Mouse (Mus musculus): ENCODE results near the gene Tpcn2. TPM values are rescaled to one million over a fixed set of nuclear protein-coding genes. Genes with fewer than 3 reads are reported as not detected.
A peak's percentile ranks its signal among the peaks of the same experiment; 100 is the strongest.

The Tpcn2 gene
- polyA plus RNA-seq, 1 experiment from 2014 or later = 2.1 TPM

DNA sequence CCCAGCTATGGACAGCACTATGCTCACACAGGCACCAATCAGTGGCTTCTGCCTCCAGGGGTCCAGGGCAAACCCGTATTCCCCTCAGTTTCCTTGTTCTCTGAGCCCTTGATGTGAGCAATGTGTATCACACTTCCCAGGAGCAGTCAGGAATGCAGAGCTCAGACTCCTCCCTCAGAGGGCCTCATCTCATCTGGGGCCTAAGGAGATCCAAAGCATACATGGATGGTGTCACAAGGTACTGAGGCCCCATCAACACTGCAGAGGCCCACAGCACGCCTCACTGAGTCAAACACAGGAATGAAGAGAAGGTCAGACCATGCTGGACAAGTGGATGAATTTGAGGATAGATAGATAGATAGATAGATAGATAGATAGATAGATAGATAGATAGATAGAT is 8.9 kb upstream of the Tpcn2 start:
- H3K36me3 ChIP-seq (ENCODE audit: control insufficient read depth, insufficient read depth, low read length) = no peaks in the 10 kb centered on the region
- H3K9ac ChIP-seq (ENCODE audit: low read depth, low read length) = no peak overlapping the region
- no peaks in the 10 kb centered on the region for H3K9me3 ChIP-seq (replicated peaks; ENCODE audit: control insufficient read depth, low read length)
- H3K27ac ChIP-seq (ENCODE audit: low read depth, low read length) = no peak overlapping the region
- ATAC-seq (replicated peaks; ENCODE audit: insufficient number of reproducible peaks, low FRiP score, low TSS enrichment) = no peak
- WGBS (ENCODE audit: insufficient replicate concordance) = 48% methylated on average over 2 of the region's 2 CpGs
- H3K27me3 ChIP-seq (ENCODE audit: control insufficient read depth, insufficient read depth, low read length) = no peaks in the 10 kb centered on the region
- no peak overlapping the region for H3K4me3 ChIP-seq (ENCODE audit: low read depth, low read length)
- H3K4me2 ChIP-seq = no peak overlapping the region
- no peaks in the 10 kb centered on the region; the same call in 1 of the 2 replicates for H3K4me1 ChIP-seq (ENCODE audit: control insufficient read depth, insufficient read depth, low read length)

DNA sequence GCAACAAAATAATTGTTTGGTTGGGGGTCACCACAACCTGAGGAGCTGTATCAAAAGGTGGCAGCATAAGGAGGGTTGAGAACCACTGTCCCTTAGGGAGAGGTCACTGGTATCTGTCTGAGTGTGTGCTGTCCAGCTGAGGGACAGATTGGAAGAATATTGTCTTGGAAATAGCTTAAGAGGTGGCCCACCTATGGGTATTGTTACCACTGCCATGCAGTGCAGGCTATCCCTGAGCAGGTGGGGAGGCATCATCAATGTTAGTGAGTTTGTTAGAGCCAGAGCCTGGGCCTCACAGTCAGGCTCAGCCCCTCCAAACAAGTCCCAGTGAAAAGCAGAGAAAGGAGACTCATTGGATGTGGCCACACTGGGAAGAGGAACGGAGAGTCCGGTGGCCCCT is 8.0 kb upstream of the Tpcn2 start:
- H3K4me2 ChIP-seq = no peak overlapping the region
- H3K36me3 ChIP-seq (ENCODE audit: control insufficient read depth, insufficient read depth, low read length) = no peaks in the 10 kb centered on the region
- no peaks in the 10 kb centered on the region for H3K9me3 ChIP-seq (replicated peaks; ENCODE audit: control insufficient read depth, low read length)
- no peaks in the 10 kb centered on the region; the same call in 1 of the 2 replicates for H3K4me1 ChIP-seq (ENCODE audit: control insufficient read depth, insufficient read depth, low read length)
- no peaks in the 10 kb centered on the region for H3K27me3 ChIP-seq (ENCODE audit: control insufficient read depth, insufficient read depth, low read length)
- no peak overlapping the region for H3K4me3 ChIP-seq (ENCODE audit: low read depth, low read length)
- 87% methylated on average over 2 of the region's 2 CpGs for WGBS (ENCODE audit: insufficient replicate concordance)
- no peak for ATAC-seq (replicated peaks; ENCODE audit: insufficient number of reproducible peaks, low FRiP score, low TSS enrichment)
- no peak overlapping the region for H3K27ac ChIP-seq (ENCODE audit: low read depth, low read length)
- H3K9ac ChIP-seq (ENCODE audit: low read depth, low read length) = no peak overlapping the region

DNA sequence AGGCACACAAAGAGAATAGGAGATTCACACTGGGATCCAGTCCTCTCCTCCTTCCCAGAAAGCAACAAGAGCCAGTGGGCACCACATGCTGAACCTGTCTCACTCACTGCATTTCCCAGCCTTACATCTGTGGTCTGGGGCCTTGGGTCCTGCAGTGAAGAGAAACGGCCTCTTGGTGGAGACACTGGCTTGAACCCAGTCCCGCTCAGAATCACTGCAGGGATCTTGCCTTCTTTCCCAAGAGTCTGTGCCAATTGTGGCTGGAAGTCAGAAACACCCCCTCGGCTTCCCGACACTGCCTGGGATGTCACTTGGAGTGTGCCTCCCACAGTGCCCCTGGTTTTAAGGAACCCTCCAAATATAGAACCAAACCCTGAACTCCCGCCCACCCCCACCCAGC is 5.5 kb upstream of the Tpcn2 start:
- ATAC-seq (replicated peaks; ENCODE audit: insufficient number of reproducible peaks, low FRiP score, low TSS enrichment) = no peak
- WGBS (ENCODE audit: insufficient replicate concordance) = 24% methylated on average over 5 of the region's 5 CpGs

DNA sequence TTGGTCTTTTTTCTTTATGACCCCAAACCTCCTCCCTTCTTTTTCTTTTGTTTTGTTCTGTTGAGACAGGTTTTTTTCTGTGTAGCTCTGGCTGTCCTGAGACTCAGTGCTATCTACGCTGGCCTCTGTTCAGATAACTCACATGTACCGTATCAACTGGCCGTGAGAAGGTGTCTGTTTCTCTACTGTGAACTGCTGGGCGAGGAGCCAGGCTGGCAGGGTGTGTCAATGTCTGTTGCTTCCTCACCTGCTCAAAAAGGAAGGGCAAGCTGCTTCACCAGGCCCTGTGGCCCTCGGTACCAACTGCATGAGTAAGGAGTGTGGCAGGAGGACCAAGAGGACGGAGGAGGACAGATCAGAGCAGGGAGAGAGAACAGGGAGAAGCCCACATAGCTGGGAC is 3.6 kb upstream of the Tpcn2 start:
- Histone ChIP-seq H3K27ac (ENCODE audit: low read depth, low read length) (no peak overlapping the region), H3K27me3 (ENCODE audit: control insufficient read depth, insufficient read depth, low read length) (no peaks in the 10 kb centered on the region), H3K4me1 (ENCODE audit: control insufficient read depth, insufficient read depth, low read length) (peaks cover 8% of the 10 kb centered on the region), H3K9me3 (replicated peaks; ENCODE audit: control insufficient read depth, low read length) (no peaks in the 10 kb centered on the region), H3K4me3 (ENCODE audit: low read depth, low read length) (no peak overlapping the region), H3K9ac (ENCODE audit: low read depth, low read length) (no peak overlapping the region), H3K36me3 (ENCODE audit: control insufficient read depth, insufficient read depth, low read length) (no peaks in the 10 kb centered on the region), H3K4me2 (no peak overlapping the region)
- WGBS (ENCODE audit: insufficient replicate concordance) = 55% methylated on average over 6 of the region's 6 CpGs
- ATAC-seq (replicated peaks; ENCODE audit: insufficient number of reproducible peaks, low FRiP score, low TSS enrichment) = no peak

More for the DNA sequence above, 5.5 kb upstream of the Tpcn2 start:
- H3K36me3 ChIP-seq (ENCODE audit: control insufficient read depth, insufficient read depth, low read length) = no peaks in the 10 kb centered on the region
- no peaks in the 10 kb centered on the region for H3K9me3 ChIP-seq (replicated peaks; ENCODE audit: control insufficient read depth, low read length)
- no peak overlapping the region for H3K27ac ChIP-seq (ENCODE audit: low read depth, low read length)
- no peak overlapping the region for H3K4me3 ChIP-seq (ENCODE audit: low read depth, low read length)
- no peaks in the 10 kb centered on the region for H3K27me3 ChIP-seq (ENCODE audit: control insufficient read depth, insufficient read depth, low read length)
- no peak overlapping the region for H3K4me2 ChIP-seq
- H3K4me1 ChIP-seq (ENCODE audit: control insufficient read depth, insufficient read depth, low read length) = no peaks in the 10 kb centered on the region; the same call in 1 of the 2 replicates
- no peak overlapping the region for H3K9ac ChIP-seq (ENCODE audit: low read depth, low read length)

DNA sequence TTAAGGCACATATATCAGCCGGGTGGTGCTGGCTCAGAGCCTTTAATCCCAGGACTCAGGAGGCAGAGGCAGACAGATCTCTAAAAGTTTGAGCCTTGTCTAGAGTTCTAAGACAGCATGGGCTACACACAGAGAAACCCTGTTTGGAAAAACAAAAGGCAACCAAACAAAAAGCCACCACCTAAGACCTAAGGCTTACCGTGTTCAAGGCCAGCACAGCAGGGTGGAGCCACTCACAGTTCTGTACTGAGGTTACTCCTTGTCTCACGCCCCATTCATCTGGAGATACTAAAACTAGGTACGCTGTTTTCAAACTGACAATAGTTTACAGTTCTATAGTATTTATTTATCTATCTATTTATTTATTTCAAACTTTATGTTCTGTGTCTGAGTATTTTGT is 1.7 kb upstream of the Tpcn2 start:
- Histone ChIP-seq H3K9ac (ENCODE audit: low read depth, low read length) (no peak overlapping the region), H3K9me3 (replicated peaks; ENCODE audit: control insufficient read depth, low read length) (no peaks in the 10 kb centered on the region), H3K4me3 (ENCODE audit: low read depth, low read length) (no peak overlapping the region), H3K27me3 (ENCODE audit: control insufficient read depth, insufficient read depth, low read length) (no peaks in the 10 kb centered on the region), H3K27ac (ENCODE audit: low read depth, low read length) (no peak overlapping the region), H3K4me2 (no peak overlapping the region), H3K36me3 (ENCODE audit: control insufficient read depth, insufficient read depth, low read length) (no peaks in the 10 kb centered on the region), H3K4me1 (ENCODE audit: control insufficient read depth, insufficient read depth, low read length) (peaks cover 11% of the 10 kb centered on the region)
- no peak for ATAC-seq (replicated peaks; ENCODE audit: insufficient number of reproducible peaks, low FRiP score, low TSS enrichment)
- WGBS (ENCODE audit: insufficient replicate concordance) = 77% methylated on average over 4 of the region's 4 CpGs

DNA sequence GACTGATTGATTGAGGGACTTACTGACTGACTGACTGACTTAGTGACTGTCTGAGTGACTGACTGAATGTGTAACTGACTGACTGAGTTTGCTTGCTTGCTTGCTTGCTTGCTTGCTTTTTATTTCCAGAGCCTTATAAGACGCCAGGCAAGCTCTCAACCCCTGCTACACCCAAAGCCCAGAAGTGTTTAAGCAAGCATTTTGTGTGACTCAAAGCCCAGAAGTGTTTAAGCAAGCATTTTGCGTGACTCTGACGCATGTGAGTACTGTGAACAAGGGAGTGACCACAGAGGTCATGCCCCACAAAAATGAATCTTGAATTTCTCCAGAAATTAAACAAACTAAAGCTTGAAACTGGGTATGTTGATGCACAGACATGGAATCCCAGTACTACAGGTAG is 482 bp upstream of the Tpcn2 start:
- Histone ChIP-seq H3K4me1 (ENCODE audit: control insufficient read depth, insufficient read depth, low read length) (peaks cover 11% of the 10 kb centered on the region), H3K4me2 (peak overlapping the region; percentile 78), H3K4me3 (ENCODE audit: low read depth, low read length) (peak overlapping the region; percentile 44; the same call in 1 of the 2 replicates), H3K36me3 (ENCODE audit: control insufficient read depth, insufficient read depth, low read length) (peaks cover 5% of the 10 kb centered on the region; the same call in 1 of the 2 replicates), H3K9me3 (replicated peaks; ENCODE audit: control insufficient read depth, low read length) (no peaks in the 10 kb centered on the region), H3K27me3 (ENCODE audit: control insufficient read depth, insufficient read depth, low read length) (no peaks in the 10 kb centered on the region), H3K9ac (ENCODE audit: low read depth, low read length) (no peak overlapping the region), H3K27ac (ENCODE audit: low read depth, low read length) (no peak overlapping the region)
- ATAC-seq (replicated peaks; ENCODE audit: insufficient number of reproducible peaks, low FRiP score, low TSS enrichment) = 0 out of 2 replicates have a peak, but pooled peaks have one; percentile 2
- WGBS (ENCODE audit: insufficient replicate concordance) = 56% methylated on average over 3 of the region's 3 CpGs

DNA sequence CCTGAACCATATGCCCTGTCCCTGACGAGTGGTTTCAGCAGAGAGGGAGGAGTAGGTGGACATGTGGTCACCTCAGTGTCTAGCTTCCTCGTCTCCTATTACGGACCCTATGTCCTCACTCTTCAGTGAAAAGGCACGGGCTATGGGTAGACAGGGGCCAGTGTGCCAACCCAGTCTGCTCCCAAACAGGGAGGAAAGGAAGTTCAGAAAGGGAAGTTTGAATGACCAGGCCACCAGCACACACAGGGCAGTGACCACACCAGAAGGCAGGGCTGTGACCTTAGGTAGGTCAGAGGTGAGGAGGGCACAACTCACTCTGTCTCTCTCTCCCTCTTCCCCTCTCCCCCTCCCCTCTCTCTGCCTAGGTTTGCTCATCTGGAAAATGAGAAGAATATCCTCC is 770 bp downstream of the Tpcn2 start:
- no peak overlapping the region for H3K27ac ChIP-seq (ENCODE audit: low read depth, low read length)
- H3K4me3 ChIP-seq (ENCODE audit: low read depth, low read length) = peak overlapping the region; percentile 44
- no peaks in the 10 kb centered on the region for H3K9me3 ChIP-seq (replicated peaks; ENCODE audit: control insufficient read depth, low read length)
- peak overlapping the region; percentile 73; the same call in 1 of the 2 replicates for H3K9ac ChIP-seq (ENCODE audit: low read depth, low read length)
- no peaks in the 10 kb centered on the region for H3K27me3 ChIP-seq (ENCODE audit: control insufficient read depth, insufficient read depth, low read length)
- peaks cover 11% of the 10 kb centered on the region for H3K4me1 ChIP-seq (ENCODE audit: control insufficient read depth, insufficient read depth, low read length)
- WGBS (ENCODE audit: insufficient replicate concordance) = 56% methylated on average over 4 of the region's 4 CpGs
- H3K36me3 ChIP-seq (ENCODE audit: control insufficient read depth, insufficient read depth, low read length) = peaks cover 8% of the 10 kb centered on the region; the same call in 1 of the 2 replicates
- peak overlapping the region; percentile 78 for H3K4me2 ChIP-seq
- no peak for ATAC-seq (replicated peaks; ENCODE audit: insufficient number of reproducible peaks, low FRiP score, low TSS enrichment)

DNA sequence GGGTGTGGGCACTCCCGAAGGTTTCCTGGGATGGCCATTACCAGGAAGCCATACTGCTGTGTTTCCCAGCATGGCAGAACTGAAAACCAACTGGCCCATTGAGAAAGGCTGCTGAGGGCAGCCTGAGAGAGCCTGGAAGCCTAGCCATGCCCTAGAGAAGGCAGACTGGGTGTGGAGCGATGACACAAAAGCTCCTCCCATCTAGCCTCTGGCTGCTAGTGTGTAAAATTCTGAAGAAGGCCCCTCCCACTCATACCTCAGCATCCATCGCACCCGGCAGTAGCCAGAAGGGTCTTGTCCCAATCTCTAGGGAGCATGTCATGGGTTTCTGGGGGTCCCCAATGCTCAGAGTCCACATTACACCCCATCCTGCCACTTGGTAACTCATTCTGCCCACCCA is 2.4 kb downstream of the Tpcn2 start:
- no peaks in the 10 kb centered on the region for H3K9me3 ChIP-seq (replicated peaks; ENCODE audit: control insufficient read depth, low read length)
- H3K9ac ChIP-seq (ENCODE audit: low read depth, low read length) = no peak overlapping the region
- H3K27me3 ChIP-seq (ENCODE audit: control insufficient read depth, insufficient read depth, low read length) = no peaks in the 10 kb centered on the region
- WGBS (ENCODE audit: insufficient replicate concordance) = 78% methylated on average over 4 of the region's 4 CpGs
- no peak overlapping the region for H3K4me3 ChIP-seq (ENCODE audit: low read depth, low read length)
- no peak overlapping the region for H3K27ac ChIP-seq (ENCODE audit: low read depth, low read length)
- peaks cover 15% of the 10 kb centered on the region for H3K36me3 ChIP-seq (ENCODE audit: control insufficient read depth, insufficient read depth, low read length)
- no peak overlapping the region for H3K4me2 ChIP-seq
- no peak for ATAC-seq (replicated peaks; ENCODE audit: insufficient number of reproducible peaks, low FRiP score, low TSS enrichment)
- peaks cover 11% of the 10 kb centered on the region for H3K4me1 ChIP-seq (ENCODE audit: control insufficient read depth, insufficient read depth, low read length)

DNA sequence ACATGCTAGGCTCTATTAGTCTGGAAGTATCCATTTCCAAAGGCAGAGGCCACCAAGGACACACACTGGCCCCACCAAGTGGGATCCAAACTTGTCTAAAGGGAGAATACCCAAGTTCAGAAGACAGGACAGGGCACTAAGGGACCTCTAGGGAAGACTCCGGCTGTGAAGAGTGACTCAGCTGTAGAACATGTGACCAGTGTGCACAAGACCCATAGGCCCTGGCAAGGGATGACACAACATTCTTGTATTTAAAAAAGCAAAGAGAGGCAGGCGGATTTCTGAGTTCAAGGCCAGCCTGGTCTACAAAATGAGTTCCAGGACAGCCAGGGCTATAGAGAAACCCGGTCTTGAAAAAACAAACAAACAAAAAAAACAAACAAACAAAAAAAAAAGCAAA is 8.3 kb downstream of the Tpcn2 start:
- H3K9me3 ChIP-seq (replicated peaks; ENCODE audit: control insufficient read depth, low read length) = no peaks in the 10 kb centered on the region
- H3K27me3 ChIP-seq (ENCODE audit: control insufficient read depth, insufficient read depth, low read length) = no peaks in the 10 kb centered on the region
- H3K4me1 ChIP-seq (ENCODE audit: control insufficient read depth, insufficient read depth, low read length) = no peaks in the 10 kb centered on the region
- H3K9ac ChIP-seq (ENCODE audit: low read depth, low read length) = no peak overlapping the region
- no peak overlapping the region for H3K4me2 ChIP-seq
- H3K4me3 ChIP-seq (ENCODE audit: low read depth, low read length) = no peak overlapping the region
- peaks cover 37% of the 10 kb centered on the region for H3K36me3 ChIP-seq (ENCODE audit: control insufficient read depth, insufficient read depth, low read length)
- no peak overlapping the region for H3K27ac ChIP-seq (ENCODE audit: low read depth, low read length)
- ATAC-seq (replicated peaks; ENCODE audit: insufficient number of reproducible peaks, low FRiP score, low TSS enrichment) = no peak
- 67% methylated on average over 3 of the region's 3 CpGs for WGBS (ENCODE audit: insufficient replicate concordance)
